Mouse (Mus musculus) layer of hippocampus, adult 2 months (tissue): ENCODE data around the gene Jakmip3. TPM values are rescaled to one million over a fixed set of nuclear protein-coding genes. Genes with fewer than 3 reads are reported as not detected.

Experiments used
- DNase-seq, 2 experiments: peaks; one replicate each; pipeline ENCODE4 v3.0.0; 2022; ENCODE audit warnings: low spot score in 2 of 2
- H3K27ac ChIP-seq: fragments of 200-600 bp; 2 replicates; pipeline ENCODE4 v1.8.1; 2022
- H3K4me3 ChIP-seq: fragments of 200-600 bp; 2 replicates; pipeline ENCODE4 v1.8.1; 2022; ENCODE audit warnings: mild to moderate bottlenecking
- CTCF ChIP-seq: fragments of 200-600 bp; conservative IDR thresholded peaks from 2 replicates; pipeline ENCODE4 v1.8.1; 2022; ENCODE audit warnings: antibody characterized with exemption, mild to moderate bottlenecking, moderate library complexity
- total RNA-seq, 2 experiments: library from RNA; stranded (reverse); gene quantifications; 2 replicates each; pipeline ENCODE4 v1.2.3; 2021

The Jakmip3 gene
- total RNA-seq, 2 experiments from 2014 or later: 51.0 to 58.1 TPM

DNA sequence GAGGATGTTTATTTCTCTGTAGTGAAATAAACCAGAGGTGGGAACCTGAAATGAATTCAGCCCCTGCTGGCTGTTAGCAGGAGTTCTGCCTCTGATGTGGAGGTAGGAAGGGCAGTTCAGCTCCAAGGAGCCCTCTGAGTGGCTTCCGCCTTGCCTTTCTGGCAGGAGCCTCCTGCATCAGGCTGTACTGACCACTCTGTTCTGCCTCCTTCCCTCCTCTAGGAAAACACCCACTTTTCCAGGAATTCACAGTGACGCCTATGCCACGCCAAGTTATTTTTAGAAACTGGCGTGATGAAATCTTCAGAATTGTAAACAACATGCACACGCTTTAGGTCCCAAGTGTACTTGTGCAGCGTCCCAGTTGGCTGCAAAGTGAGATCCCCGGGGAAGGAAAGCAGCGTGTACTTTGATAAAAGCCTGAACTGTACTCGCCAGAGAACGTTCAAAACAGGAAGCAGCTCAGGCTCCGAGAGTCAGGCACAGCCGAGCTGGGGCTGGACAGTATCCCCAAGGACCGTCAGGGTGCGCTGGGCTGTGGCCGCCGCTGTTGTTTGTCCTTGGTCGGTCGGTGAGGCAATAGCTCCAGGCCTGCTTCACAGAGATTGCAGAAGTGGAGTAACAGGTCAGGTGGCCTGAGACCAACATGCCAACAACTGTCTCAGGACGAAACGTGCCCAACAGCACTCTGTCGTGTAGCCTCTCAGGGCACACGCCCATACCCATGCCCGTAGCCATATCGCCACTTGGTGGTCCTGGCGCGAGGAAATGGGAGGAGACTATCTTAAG lies 21.2 kb upstream of the Jakmip3 start:
- H3K4me3 ChIP-seq: peak overlapping the region; percentile 47
- H3K27ac ChIP-seq: peak overlapping the region; percentile 70
- peak; percentile 59 for TF ChIP-seq CTCF
- no peak for DNase-seq

DNA sequence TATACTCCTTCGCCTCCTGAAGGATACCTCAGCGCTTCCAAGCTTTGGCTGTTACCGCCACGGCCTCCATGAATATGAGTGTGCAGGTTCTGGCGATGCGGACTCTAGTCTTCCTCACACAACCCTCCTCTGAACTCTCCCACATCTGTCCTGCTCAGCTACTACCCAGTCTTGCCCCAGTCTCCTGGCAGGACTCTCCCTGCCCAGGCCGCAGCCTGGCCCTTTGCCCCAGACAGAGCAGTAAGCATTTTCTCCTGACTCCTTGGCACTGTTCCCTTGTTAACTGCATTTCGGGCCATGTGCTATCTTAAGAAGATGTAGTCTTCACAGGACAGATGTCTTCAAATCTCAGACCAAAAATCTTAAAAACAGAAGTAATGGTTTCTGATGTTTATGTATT lies 18.9 kb upstream of the Jakmip3 start:
- no peak overlapping the region for H3K27ac ChIP-seq
- no peak overlapping the region for H3K4me3 ChIP-seq
- DNase-seq: no peak
- no peak for TF ChIP-seq CTCF

DNA sequence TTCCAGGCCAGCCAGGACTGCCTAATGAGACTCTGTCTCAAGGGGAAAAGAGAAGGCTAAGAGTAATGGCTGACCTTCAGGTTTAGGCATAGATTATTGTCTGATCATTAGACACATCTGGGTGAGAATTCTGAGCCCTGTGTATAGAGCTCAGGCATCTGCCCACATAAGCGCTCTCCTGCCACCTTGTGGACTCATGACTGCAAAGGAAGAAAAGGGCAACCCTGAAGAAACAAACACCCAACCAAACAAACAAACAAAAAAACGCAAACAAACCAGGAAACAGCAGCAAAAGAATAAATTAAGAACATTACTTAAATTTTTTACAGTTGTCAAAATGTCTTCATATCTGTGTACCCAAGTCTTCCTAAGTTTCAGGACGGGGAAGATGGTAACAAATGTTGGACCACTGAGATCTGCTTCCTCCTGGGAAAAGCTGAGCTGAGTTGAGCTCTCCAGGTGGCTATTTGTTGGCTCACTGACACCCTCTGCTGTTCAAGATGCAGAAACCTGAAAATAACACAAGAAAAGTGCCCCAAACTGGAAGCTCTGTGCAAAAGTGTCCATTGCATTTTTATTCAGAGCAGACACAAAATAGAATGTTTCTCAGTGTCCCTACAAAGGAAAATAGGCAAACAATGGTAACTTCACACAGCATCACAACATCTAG lies 16.6 kb upstream of the Jakmip3 start:
- Histone ChIP-seq H3K4me3 (no peak overlapping the region), H3K27ac (no peak overlapping the region)
- no peak for DNase-seq
- peak; percentile 73 for TF ChIP-seq CTCF

DNA sequence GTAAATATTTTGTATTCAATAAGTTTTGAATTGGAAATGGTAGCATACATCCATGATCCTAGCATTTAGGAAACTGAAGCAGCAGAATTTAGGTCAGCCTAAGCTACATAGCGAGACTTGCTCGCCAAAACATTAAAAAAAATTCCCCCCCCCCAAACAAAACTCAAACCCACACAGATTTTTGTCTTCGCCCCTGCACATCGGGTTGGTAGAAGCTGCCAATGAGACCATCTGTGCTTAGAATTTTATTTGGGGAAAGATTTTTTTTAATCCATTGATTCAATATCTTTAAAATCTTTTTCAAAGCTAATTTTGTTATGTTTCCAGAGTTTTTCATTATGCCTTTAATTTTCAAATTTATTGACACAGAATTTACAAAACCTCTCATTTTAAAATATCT lies 12.1 kb upstream of the Jakmip3 start:
- TF ChIP-seq CTCF: no peak
- H3K27ac ChIP-seq: no peak overlapping the region
- peak; percentile 50 to 60 for DNase-seq
- no peak overlapping the region for H3K4me3 ChIP-seq

DNA sequence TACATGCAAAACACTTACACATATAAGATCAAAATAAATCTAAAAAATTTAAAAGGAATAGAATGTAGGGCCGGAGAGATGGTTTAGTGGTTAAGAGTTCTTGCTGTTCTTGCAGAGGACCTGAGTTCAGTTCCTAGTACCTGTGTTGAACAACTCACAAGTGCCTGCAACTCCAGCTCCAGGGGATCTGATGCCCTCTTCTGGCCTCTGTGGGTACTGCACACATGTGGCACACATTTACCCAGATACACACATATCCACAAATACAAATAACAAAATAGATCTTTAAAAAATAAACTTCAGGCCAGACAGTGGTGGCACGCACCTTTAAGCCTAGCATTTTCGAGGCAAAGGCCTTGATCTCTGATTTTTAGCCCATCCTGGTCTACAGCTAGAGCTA lies 6.0 kb upstream of the Jakmip3 start:
- Histone ChIP-seq H3K27ac (no peak overlapping the region), H3K4me3 (no peak overlapping the region)
- DNase-seq: no peak
- peak; percentile 46 for TF ChIP-seq CTCF

DNA sequence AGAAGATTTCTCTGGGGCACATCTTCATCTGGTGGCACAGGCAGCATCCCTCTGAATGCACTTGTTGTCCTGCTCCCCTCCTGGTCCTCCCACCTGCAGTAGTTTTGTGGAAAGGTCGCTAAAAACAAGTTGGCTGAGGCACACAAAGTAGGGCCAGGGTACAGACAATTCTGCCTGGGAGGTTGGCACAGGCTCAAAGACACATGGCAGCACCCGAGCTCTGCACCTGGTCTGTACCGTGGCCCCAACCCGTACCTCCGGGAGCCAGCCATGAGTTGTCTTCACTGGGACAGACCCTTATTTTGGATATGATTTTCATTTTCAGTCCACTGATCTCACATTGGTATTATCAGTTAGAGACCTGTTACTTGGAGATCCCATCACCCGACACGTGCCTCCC lies 1.5 kb upstream of the Jakmip3 start:
- Histone ChIP-seq H3K4me3 (no peak overlapping the region), H3K27ac (no peak overlapping the region)
- TF ChIP-seq CTCF: no peak
- DNase-seq: no peak

DNA sequence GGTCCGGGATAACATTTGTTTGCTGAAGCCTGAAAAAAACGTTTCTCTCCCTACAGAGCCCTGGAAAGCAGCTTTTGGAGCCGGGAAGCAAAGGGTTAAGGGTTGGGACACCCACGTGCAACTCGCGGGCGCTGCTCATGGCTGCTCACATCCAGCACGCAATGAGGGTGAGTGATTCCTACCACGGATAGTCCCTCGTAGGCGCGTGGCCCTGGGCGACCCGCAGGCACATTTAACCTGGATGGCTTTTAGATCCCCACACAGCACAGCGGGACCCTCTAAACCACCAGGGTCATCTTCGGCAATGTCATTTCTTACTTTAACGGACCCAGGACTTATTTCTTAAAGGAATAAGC lies 296 bp upstream of the Jakmip3 start:
- DNase-seq: peak; percentile 51 to 66
- peak overlapping the region; percentile 98 for H3K27ac ChIP-seq
- peak overlapping the region; percentile 76 for H3K4me3 ChIP-seq
- TF ChIP-seq CTCF: no peak

DNA sequence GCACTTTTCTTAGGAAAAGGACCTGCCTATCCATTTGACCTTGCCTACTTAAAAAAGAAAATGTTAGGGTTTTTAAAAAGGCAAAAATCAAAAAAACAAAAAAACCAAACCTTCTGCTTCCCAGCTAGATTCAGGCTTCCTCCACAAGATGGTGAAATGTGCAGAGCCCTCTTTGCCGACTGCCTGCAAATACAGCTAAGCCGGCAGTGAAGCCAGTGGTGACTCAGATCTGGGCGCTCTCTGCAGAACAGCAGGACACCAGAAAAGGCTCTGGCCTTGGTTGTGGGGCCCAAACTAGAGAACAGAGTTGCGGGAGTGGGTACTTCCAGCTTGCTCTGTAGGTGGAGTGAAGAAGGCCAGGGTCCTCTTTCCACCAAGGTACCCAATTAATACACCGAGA lies 1.0 kb downstream of the Jakmip3 start:
- H3K27ac ChIP-seq: peak overlapping the region; percentile 98
- H3K4me3 ChIP-seq: peak overlapping the region; percentile 76
- peak; percentile 9; the same call in 1 of the 2 replicates for TF ChIP-seq CTCF
- no peak for DNase-seq

DNA sequence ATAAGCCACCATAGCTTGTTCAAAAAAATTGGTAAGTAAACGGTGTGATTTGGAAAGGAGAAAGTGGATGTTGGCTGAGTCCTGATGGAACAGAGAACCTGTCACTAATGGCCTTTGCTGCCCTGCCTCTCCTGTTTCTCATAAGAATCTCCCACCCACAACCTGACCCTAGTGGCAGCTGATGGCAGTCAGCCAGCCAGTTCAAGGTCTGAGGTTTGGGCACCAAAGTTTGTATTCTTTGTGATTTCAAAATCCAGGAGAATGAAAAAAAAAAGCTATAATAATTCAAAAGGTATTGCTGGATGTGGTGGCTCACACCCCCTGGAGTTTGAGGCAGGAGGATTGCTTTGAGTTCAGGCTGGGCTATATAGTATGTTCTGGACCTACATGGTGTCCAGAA lies 1.8 kb downstream of the Jakmip3 start:
- H3K4me3 ChIP-seq: peak overlapping the region; percentile 76
- TF ChIP-seq CTCF: no peak
- no peak for DNase-seq
- peak overlapping the region; percentile 98 for H3K27ac ChIP-seq

DNA sequence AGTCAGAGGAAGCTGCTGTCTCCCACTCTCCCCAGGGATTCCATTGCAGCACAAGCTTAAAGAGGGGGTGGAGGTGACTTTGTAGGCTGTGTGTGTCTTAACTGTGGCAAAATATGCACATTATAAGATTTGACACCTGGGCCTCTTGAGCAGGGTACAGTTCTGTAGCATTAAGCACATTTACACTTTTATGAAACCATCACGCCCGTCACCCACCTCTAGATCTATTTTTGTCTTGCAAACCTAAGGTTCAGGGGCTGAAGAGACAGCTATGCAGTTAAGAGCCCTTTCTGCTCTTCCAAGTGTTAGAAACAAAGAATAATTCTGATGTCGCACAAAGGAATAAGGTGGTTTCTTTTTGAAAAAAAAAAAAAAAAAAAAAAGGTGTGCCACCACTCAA lies 5.1 kb downstream of the Jakmip3 start:
- Histone ChIP-seq H3K27ac (no peak overlapping the region), H3K4me3 (no peak overlapping the region)
- no peak for DNase-seq
- TF ChIP-seq CTCF: no peak

DNA sequence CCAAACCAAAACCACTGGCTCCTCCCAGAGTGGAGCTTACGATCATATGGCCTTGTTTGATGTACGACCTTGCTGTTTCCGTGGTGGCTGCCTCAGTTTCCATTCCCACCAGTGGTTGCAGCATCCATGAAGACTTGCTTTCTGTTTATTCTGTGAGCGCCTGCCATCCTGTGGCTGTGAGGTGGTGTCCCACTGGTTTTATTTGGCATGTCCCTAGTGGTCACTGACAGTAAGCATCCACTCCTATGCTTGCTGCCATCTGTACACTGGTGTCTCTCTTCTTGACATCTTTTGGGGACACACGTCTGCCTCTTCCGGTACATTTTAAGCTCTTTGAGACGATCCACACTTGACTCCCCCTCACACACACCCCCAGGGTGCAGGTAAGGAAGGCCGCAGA lies 7.2 kb downstream of the Jakmip3 start:
- peak; percentile 47 for TF ChIP-seq CTCF
- Histone ChIP-seq H3K27ac (no peak overlapping the region), H3K4me3 (no peak overlapping the region)
- DNase-seq: no peak

DNA sequence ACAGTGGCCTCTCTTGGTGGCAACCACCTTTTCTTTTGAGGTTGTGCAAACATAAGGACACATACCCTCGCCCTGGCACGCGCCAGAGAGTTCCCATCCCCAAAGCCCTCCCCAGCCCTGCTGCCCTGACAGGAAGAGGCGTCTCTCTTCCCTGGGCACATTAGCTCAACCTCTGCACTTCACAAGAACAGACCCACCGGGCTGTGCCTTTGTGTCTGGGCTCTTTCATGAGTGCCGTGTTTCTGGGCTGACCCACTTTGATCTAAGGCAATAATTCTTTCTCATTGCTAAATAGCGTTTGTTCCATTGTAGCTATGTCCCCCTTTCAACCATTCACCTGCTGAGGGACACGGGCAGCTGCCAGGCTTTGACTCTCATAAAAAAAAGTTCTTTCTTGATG lies 7.8 kb downstream of the Jakmip3 start:
- no peak for TF ChIP-seq CTCF
- no peak for DNase-seq
- H3K4me3 ChIP-seq: no peak overlapping the region
- H3K27ac ChIP-seq: no peak overlapping the region

DNA sequence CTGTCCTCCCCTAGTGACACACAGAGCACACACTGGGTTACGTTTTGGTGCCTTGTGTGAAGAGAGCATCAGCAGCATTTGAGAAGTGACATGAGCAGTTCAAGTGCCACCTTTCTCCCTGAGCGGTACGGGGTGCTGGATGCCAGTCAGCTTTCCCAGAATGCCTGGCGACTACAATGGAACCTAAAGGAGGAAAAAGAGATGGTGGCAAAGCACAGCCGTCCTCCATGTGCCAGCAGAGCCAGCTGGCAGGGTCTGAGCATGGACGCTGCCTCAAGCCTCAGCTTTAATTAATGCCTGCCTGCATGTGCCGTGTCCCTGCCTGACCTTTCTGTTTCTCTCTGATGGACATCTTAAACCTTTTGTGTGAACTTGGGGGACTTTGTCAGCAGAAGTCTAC lies 15.3 kb downstream of the Jakmip3 start:
- TF ChIP-seq CTCF: no peak
- Histone ChIP-seq H3K27ac (no peak overlapping the region), H3K4me3 (no peak overlapping the region)
- DNase-seq: no peak

DNA sequence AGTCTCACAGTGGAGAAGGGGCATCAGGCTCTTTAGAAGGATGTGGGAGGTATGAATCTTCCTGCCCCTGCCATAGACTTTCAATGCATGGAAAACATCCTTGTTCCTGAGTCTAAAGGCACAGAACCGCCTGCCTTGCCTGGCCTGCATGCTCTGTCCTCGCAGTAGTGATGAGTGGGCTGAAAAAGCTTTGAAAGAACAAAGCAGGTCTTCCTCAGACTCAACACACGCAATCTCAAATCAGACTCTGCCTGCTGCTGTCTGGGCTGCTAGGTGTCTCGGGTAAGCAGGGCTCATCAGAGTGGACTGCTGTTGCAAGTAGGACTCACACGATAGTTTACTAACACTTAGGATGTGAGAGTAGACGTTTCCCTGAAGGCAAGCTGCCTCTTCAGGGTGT lies 16.6 kb downstream of the Jakmip3 start:
- no peak for TF ChIP-seq CTCF
- Histone ChIP-seq H3K27ac (peak overlapping the region; percentile 48), H3K4me3 (no peak overlapping the region)
- DNase-seq: no peak
